Mouse (Mus musculus) bone marrow macrophage, adult 2 months (primary cell): ENCODE measurements around the gene Fam241a.

ENCODE experiments used
- CTCF ChIP-seq: IDR thresholded peaks from 2 replicates; pipeline ENCODE4 v1.5.1; 2012; ENCODE audit warnings: low read depth, mild to moderate bottlenecking, low read length, moderate library complexity
- POLR2A ChIP-seq: IDR thresholded peaks from 2 replicates; pipeline ENCODE4 v1.6.1; 2012; ENCODE audit warnings: mild to moderate bottlenecking, low read depth, low read length, borderline replicate concordance

GRCm38 (mm10) chr3:127917549-127917948, 21.4 kb upstream of the Fam241a start:
- no peak for TF ChIP-seq CTCF
- TF ChIP-seq POLR2A, result no peak
